Mouse (Mus musculus) erythroblast, embryonic 14.5 days (primary cell): ENCODE results near the gene Selenbp1.

Experiments
- GATA1 ChIP-seq: IDR thresholded peaks from 2 replicates; pipeline ENCODE4 v1.6.1; 2012; ENCODE audit warnings: low read length, inconsistent platforms, mixed read lengths
- TAL1 ChIP-seq: IDR thresholded peaks from 3 replicates; pipeline ENCODE4 v1.6.1; 2012; ENCODE audit warnings: low read length, inconsistent platforms, mixed read lengths

DNA sequence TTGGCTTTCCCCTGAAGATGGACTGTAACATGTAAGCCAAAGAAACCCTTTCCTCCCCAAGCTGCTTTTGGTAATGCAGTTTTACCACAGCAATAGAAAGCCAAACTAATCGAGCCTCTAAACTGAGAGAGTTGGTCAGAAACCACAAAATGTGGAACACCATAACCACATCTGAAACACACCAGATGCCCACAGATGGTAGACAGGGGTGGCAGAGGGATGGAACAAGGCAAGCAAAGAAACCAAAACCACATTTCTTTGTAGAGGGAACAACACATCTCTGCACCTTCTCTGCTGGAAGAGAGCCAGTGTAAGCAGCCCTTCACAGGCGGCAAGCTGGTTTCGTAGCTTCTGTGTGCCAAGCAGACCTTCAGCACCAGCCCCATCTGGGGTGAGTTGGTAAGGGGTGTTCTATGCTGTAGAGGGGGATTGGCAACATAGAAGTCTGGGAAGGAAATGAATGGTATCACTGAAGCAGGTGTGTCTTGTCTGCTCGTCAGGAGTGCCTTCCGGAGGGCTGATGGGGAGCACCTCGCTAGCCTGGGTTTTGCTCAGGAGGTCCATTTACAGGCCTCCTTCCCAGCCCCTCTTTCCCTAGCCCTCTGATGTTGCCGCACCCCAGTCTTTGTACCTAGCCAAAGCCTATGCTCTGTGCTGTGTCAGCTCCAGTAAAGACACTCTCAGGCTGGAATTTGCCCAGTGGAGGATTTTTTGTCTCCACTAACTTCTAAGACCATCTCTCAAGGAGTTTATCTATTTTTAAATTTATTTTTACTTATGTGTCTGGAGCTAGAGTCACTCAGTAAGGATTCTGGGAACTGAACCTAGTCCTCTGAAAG is 16.7 kb upstream of the Selenbp1 start:
- TF ChIP-seq GATA1 (no peak), TAL1 (no peak)
